Mouse (Mus musculus) myocyte (in vitro differentiated cells): ENCODE measurements around the gene Scg3. TPM values are rescaled to one million over a fixed set of nuclear protein-coding genes. Genes with fewer than 3 reads are reported as not detected.
"Not testable (repeated sequence)": the region's sequence is repeated elsewhere in the genome, so short reads cannot be mapped to it uniquely, and the experiment has no call there.

Experiments used
- H3K27me3 ChIP-seq: one replicate; pipeline ENCODE4 v1.6.1; 2011; ENCODE audit not compliant: control insufficient read depth, insufficient read depth, insufficient read length
- H3K36me3 ChIP-seq: one replicate; pipeline ENCODE4 v1.6.1; 2011; ENCODE audit not compliant: control insufficient read depth, insufficient read depth
- H3K4me2 ChIP-seq: one replicate; pipeline ENCODE4 v1.6.1; 2011; ENCODE audit warnings: low read depth, control low read depth
- H3K4me3 ChIP-seq: one replicate; pipeline ENCODE4 v1.5.1; 2011; ENCODE audit warnings: mild to moderate bottlenecking, control low read depth, moderate library complexity
- H3K79me2 ChIP-seq: one replicate; pipeline ENCODE4 v1.6.1; 2011; ENCODE audit not compliant: control insufficient read depth, insufficient read depth
- H3ac ChIP-seq: one replicate; pipeline ENCODE4 v1.6.1; 2011; ENCODE audit not compliant: control insufficient read depth, insufficient read length
- CEBPB ChIP-seq: IDR thresholded peaks from 2 replicates; pipeline ENCODE4 v1.6.1; 2011; ENCODE audit warnings: mild to moderate bottlenecking, moderate library complexity; ENCODE audit not compliant: poor library complexity, insufficient read depth, severe bottlenecking
- E2F4 ChIP-seq: IDR thresholded peaks from one replicate; pipeline ENCODE4 v1.6.1; 2011; ENCODE audit warnings: mild to moderate bottlenecking, control low read depth, moderate library complexity; ENCODE audit not compliant: insufficient read depth
- MAX ChIP-seq: IDR thresholded peaks from one replicate; pipeline ENCODE4 v1.6.1; 2011; ENCODE audit warnings: low read depth, mild to moderate bottlenecking, control low read depth
- MYOD1 ChIP-seq, 3 experiments: IDR thresholded peaks; one replicate each; pipeline ENCODE4 v1.6.1; 2011; ENCODE audit warnings: control low read depth in 2 of 3, low read depth in 2 of 3, mild to moderate bottlenecking in 2 of 3, moderate library complexity in 1 of 3; ENCODE audit not compliant: insufficient read length in 2 of 3, control insufficient read depth in 1 of 3
- MYOG ChIP-seq, 3 experiments: IDR thresholded peaks; one replicate each; pipeline ENCODE4 v1.6.1; 2011; ENCODE audit warnings: control low read depth in 2 of 3, low read depth in 2 of 3, mild to moderate bottlenecking in 2 of 3; ENCODE audit not compliant: insufficient read length in 2 of 3, control insufficient read depth in 1 of 3, insufficient read depth in 1 of 3
- POLR2A ChIP-seq: IDR thresholded peaks from one replicate; pipeline ENCODE4 v1.6.1; 2011; ENCODE audit warnings: low read depth, mild to moderate bottlenecking, control low read depth, moderate library complexity; ENCODE audit not compliant: insufficient read length
- POLR2AphosphoS2 ChIP-seq: IDR thresholded peaks from one replicate; pipeline ENCODE4 v1.6.1; 2011; ENCODE audit warnings: low read depth, control low read depth; ENCODE audit not compliant: insufficient read length
- REST ChIP-seq: IDR thresholded peaks from one replicate; pipeline ENCODE4 v1.6.1; 2011; ENCODE audit warnings: mild to moderate bottlenecking, control low read depth, moderate library complexity; ENCODE audit not compliant: insufficient read depth, insufficient read length
- SRF ChIP-seq: IDR thresholded peaks from one replicate; pipeline ENCODE4 v1.6.1; 2011; ENCODE audit warnings: low read depth; ENCODE audit not compliant: control insufficient read depth, insufficient read length
- TCF12 ChIP-seq: IDR thresholded peaks from one replicate; pipeline ENCODE4 v1.6.1; 2011; ENCODE audit warnings: mild to moderate bottlenecking, control low read depth; ENCODE audit not compliant: poor library complexity, insufficient read depth, severe bottlenecking
- TCF3 ChIP-seq: IDR thresholded peaks from one replicate; pipeline ENCODE4 v1.6.1; 2011; ENCODE audit warnings: low read depth, control low read depth; ENCODE audit not compliant: insufficient read length
- USF1 ChIP-seq: IDR thresholded peaks from one replicate; pipeline ENCODE4 v1.6.1; 2011; ENCODE audit warnings: low read depth, mild to moderate bottlenecking, control low read depth, moderate library complexity
- polyA plus RNA-seq: library from polyadenylated mRNA; unstranded; fragments of >200 nt; fragmentation: generic; extraction: Trizol; gene quantifications from one replicate; pipeline ENCODE4 v1.2.1, GENCODE M21; 2012; ENCODE audit warnings: missing spikeins

Gene Scg3
- polyA plus RNA-seq, 1 experiment = not detected

GRCm38 (mm10) chr9:75672769-75673168 is 11.1 kb downstream of the Scg3 start:
- TF ChIP-seq CEBPB (no peak), MYOG (IDR thresholded peaks at IDR 0.05; ENCODE audit: control insufficient read depth in 1 of 3, insufficient read depth in 1 of 3, insufficient read length in 2 of 3, low read depth in 2 of 3) (no peak), MAX (no peak)
- H3K79me2 ChIP-seq = no peaks in the 10 kb centered on the region
- no peaks in the 10 kb centered on the region for H3K36me3 ChIP-seq
- H3ac ChIP-seq = no peak overlapping the region
- H3K4me2 ChIP-seq = no peak overlapping the region
- no peak overlapping the region for H3K4me3 ChIP-seq
- H3K27me3 ChIP-seq = no peaks in the 10 kb centered on the region

- no peaks in the 10 kb centered on the region for H3K27me3 ChIP-seq
- H3K36me3 ChIP-seq = no peaks in the 10 kb centered on the region
- TF ChIP-seq MYOD1 (IDR thresholded peaks at IDR 0.05; ENCODE audit: control insufficient read depth in 1 of 3, insufficient read length in 2 of 3, low read depth in 2 of 3) = no peak
- TF ChIP-seq REST = no peak
- no peak for TF ChIP-seq CEBPB
- no peak for TF ChIP-seq TCF12
- no peak for TF ChIP-seq MYOG (IDR thresholded peaks at IDR 0.05; ENCODE audit: control insufficient read depth in 1 of 3, insufficient read depth in 1 of 3, insufficient read length in 2 of 3, low read depth in 2 of 3)
- TF ChIP-seq USF1 = no peak
- TF ChIP-seq SRF = no peak
- no peak for TF ChIP-seq POLR2A
- TF ChIP-seq TCF3 = no peak
- TF ChIP-seq E2F4 = no peak
- TF ChIP-seq MAX = no peak
- no peak for TF ChIP-seq POLR2AphosphoS2
- H3K4me2 ChIP-seq = peak overlapping the region; percentile 52
- no peaks in the 10 kb centered on the region for H3K79me2 ChIP-seq
- no peak overlapping the region for H3ac ChIP-seq
- H3K4me3 ChIP-seq = no peak overlapping the region
Measured at GRCm38 (mm10) chr9:75666612-75667011, 17.2 kb downstream of the Scg3 start.

- no peaks in the 10 kb centered on the region for H3K36me3 ChIP-seq
- H3K27me3 ChIP-seq = no peaks in the 10 kb centered on the region
- H3K4me2 ChIP-seq = no peak overlapping the region
- TF ChIP-seq E2F4 (no peak), MYOD1 (IDR thresholded peaks at IDR 0.05; ENCODE audit: control insufficient read depth in 1 of 3, insufficient read length in 2 of 3, low read depth in 2 of 3) (no peak), POLR2A (no peak), USF1 (no peak), REST (no peak), CEBPB (no peak), SRF (no peak), POLR2AphosphoS2 (no peak), TCF3 (no peak), MYOG (IDR thresholded peaks at IDR 0.05; ENCODE audit: control insufficient read depth in 1 of 3, insufficient read depth in 1 of 3, insufficient read length in 2 of 3, low read depth in 2 of 3) (no peak), MAX (no peak), TCF12 (no peak)
- H3ac ChIP-seq = no peak overlapping the region
- H3K79me2 ChIP-seq = no peaks in the 10 kb centered on the region
- no peak overlapping the region for H3K4me3 ChIP-seq
Measured at GRCm38 (mm10) chr9:75665364-75665763, 18.5 kb downstream of the Scg3 start.

GRCm38 (mm10) chr9:75660917-75661316 is 22.9 kb downstream of the Scg3 start:
- no peak for TF ChIP-seq TCF12
- no peak for TF ChIP-seq TCF3
- TF ChIP-seq POLR2A = no peak
- TF ChIP-seq E2F4 = no peak
- no peak for TF ChIP-seq POLR2AphosphoS2
- no peak for TF ChIP-seq MYOD1 (IDR thresholded peaks at IDR 0.05; ENCODE audit: control insufficient read depth in 1 of 3, insufficient read length in 2 of 3, low read depth in 2 of 3)
- no peak for TF ChIP-seq MAX
- TF ChIP-seq USF1 = no peak
- no peak for TF ChIP-seq REST
- TF ChIP-seq SRF = no peak
- TF ChIP-seq MYOG (IDR thresholded peaks at IDR 0.05; ENCODE audit: control insufficient read depth in 1 of 3, insufficient read depth in 1 of 3, insufficient read length in 2 of 3, low read depth in 2 of 3) = no peak
- TF ChIP-seq CEBPB = no peak
- no peak overlapping the region for H3ac ChIP-seq
- no peak overlapping the region for H3K4me2 ChIP-seq
- H3K36me3 ChIP-seq = no peaks in the 10 kb centered on the region
- H3K79me2 ChIP-seq = no peaks in the 10 kb centered on the region
- H3K27me3 ChIP-seq = no peaks in the 10 kb centered on the region
- no peak overlapping the region for H3K4me3 ChIP-seq

- H3K27me3 ChIP-seq, H3ac ChIP-seq, H3K79me2 ChIP-seq, H3K4me2 ChIP-seq, H3K36me3 ChIP-seq, H3K4me3 ChIP-seq: not testable (repeated sequence)
Measured at GRCm38 (mm10) chr9:75656456-75656855, 27.4 kb downstream of the Scg3 start.
